Mouse (Mus musculus) embryonic facial prominence, embryonic 14.5 days (tissue): ENCODE data around the gene Satb1. TPM values are rescaled to one million over a fixed set of nuclear protein-coding genes. Genes with fewer than 3 reads are reported as not detected.

Experiments used
- ATAC-seq: fragments of 200-750 bp; cut with Nextera tagmentation; 2 replicates; pipeline ENCODE4 v1.8.0; 2017; ENCODE audit warnings: low read depth, moderate number of reproducible peaks, moderate TSS enrichment
- DNase-seq: peaks from one replicate; pipeline ENCODE4 v3.0.0-alpha.2; 2015; ENCODE audit warnings: low spot score
- H3K27ac ChIP-seq: fragments of 300-500 bp; sonication (generic); replicated peaks from 2 replicates; pipeline ENCODE4 v1.5.1; 2014; ENCODE audit warnings: low read depth, mild to moderate bottlenecking, low read length, moderate library complexity
- H3K27me3 ChIP-seq: fragments of 300-500 bp; sonication (generic); replicated peaks from 2 replicates; pipeline ENCODE4 v1.6.1; 2014; ENCODE audit warnings: low read length; ENCODE audit not compliant: control insufficient read depth, insufficient read depth
- H3K36me3 ChIP-seq: fragments of 300-500 bp; sonication (generic); 2 replicates; pipeline ENCODE4 v1.6.1; 2014; ENCODE audit warnings: low read length, mixed read lengths; ENCODE audit not compliant: control insufficient read depth, insufficient read depth
- H3K4me1 ChIP-seq: fragments of 300-500 bp; sonication (generic); 2 replicates; pipeline ENCODE4 v1.6.1; 2014; ENCODE audit warnings: antibody characterized with exemption, low read length; ENCODE audit not compliant: control insufficient read depth, insufficient read depth
- H3K4me2 ChIP-seq: fragments of 300-500 bp; sonication (generic); 2 replicates; pipeline ENCODE4 v1.6.1; 2014; ENCODE audit warnings: low read depth, mild to moderate bottlenecking, low read length, moderate library complexity, mixed read lengths
- H3K4me3 ChIP-seq: fragments of 300-500 bp; sonication (generic); 2 replicates; pipeline ENCODE4 v1.5.1; 2014; ENCODE audit warnings: low read depth, mild to moderate bottlenecking, low read length
- H3K9ac ChIP-seq: fragments of 300-500 bp; sonication (generic); 2 replicates; pipeline ENCODE4 v1.6.1; 2014; ENCODE audit warnings: low read depth, mild to moderate bottlenecking, low read length, moderate library complexity, mixed read lengths
- H3K9me3 ChIP-seq: fragments of 300-500 bp; sonication (generic); 2 replicates; pipeline ENCODE4 v1.6.1; 2016; ENCODE audit warnings: low read length; ENCODE audit not compliant: control insufficient read depth
- WGBS: fragments of 180-500 bp; shearing (Covaris S2); extraction: QIAGEN DNeasy Blood & Tissue Kit; methylation state at CpG from one replicate; pipeline ENCODE4 v1.1.7; 2014; 5-methylcytosine and 5-hydroxymethylcytosine counted together
- polyA plus RNA-seq: library from polyadenylated mRNA; unstranded; fragments of >200 nt; fragmentation: Nextera tagmentation; extraction: Ambion mirVana; gene quantifications from 2 replicates; pipeline ENCODE4 v1.2.1, GENCODE M21; 2014

Gene Satb1
- polyA plus RNA-seq, 1 experiment from 2014 or later, result 18.8 TPM

- H3K27ac ChIP-seq, result peak overlapping the region; percentile 79
- peak overlapping the region; percentile 85 for H3K9ac ChIP-seq
- no peak for DNase-seq
- WGBS, result under 1% methylated on average over 17 of the region's 48 CpGs
- ATAC-seq, result peak; percentile 20
- peak overlapping the region; percentile 84 for H3K4me3 ChIP-seq
- H3K36me3 ChIP-seq, result no peaks in the 10 kb centered on the region
- no peaks in the 10 kb centered on the region for H3K9me3 ChIP-seq
- H3K4me1 ChIP-seq, result peaks cover 4% of the 10 kb centered on the region
- peaks cover 6% of the 10 kb centered on the region for H3K27me3 ChIP-seq
- peak overlapping the region; percentile 86 for H3K4me2 ChIP-seq
These were observed 20.7 kb downstream of the Satb1 start for GRCm38 (mm10) chr17:51812261-51812941.

- Histone ChIP-seq H3K4me3 (peak overlapping the region; percentile 84), H3K9ac (peak overlapping the region; percentile 85), H3K27ac (peak overlapping the region; percentile 79; the same call in 1 of the 2 replicates), H3K4me2 (peak overlapping the region; percentile 86), H3K4me1 (peaks cover 4% of the 10 kb centered on the region), H3K27me3 (peaks cover 6% of the 10 kb centered on the region), H3K9me3 (no peaks in the 10 kb centered on the region), H3K36me3 (no peaks in the 10 kb centered on the region)
- ATAC-seq, result no peak
- no peak for DNase-seq
- WGBS, result under 1% methylated on average over 11 of the region's 11 CpGs
These were observed 21.2 kb downstream of the Satb1 start for GRCm38 (mm10) chr17:51811911-51812260.

GRCm38 (mm10) chr17:51811086-51811868 is 21.8 kb downstream of the Satb1 start:
- Histone ChIP-seq H3K27ac (no peak overlapping the region), H3K4me1 (peaks cover 4% of the 10 kb centered on the region), H3K4me3 (peak overlapping the region; percentile 84), H3K27me3 (peaks cover 6% of the 10 kb centered on the region), H3K9ac (peak overlapping the region; percentile 85; the same call in 1 of the 2 replicates), H3K36me3 (no peaks in the 10 kb centered on the region), H3K9me3 (no peaks in the 10 kb centered on the region), H3K4me2 (peak overlapping the region; percentile 86)
- no peak for ATAC-seq
- DNase-seq, result peak; percentile 65
- 6% methylated on average over 8 of the region's 8 CpGs for WGBS

- Histone ChIP-seq H3K4me1 (peaks cover 4% of the 10 kb centered on the region), H3K4me3 (no peak overlapping the region), H3K36me3 (peaks cover 7% of the 10 kb centered on the region; the same call in 1 of the 2 replicates), H3K9ac (no peak overlapping the region), H3K27ac (no peak overlapping the region), H3K9me3 (no peaks in the 10 kb centered on the region), H3K27me3 (no peaks in the 10 kb centered on the region), H3K4me2 (no peak overlapping the region)
- ATAC-seq (0 out of 2 replicates have a peak, but pooled peaks have one; percentile 3), DNase-seq (peak; percentile 28)
- 43% methylated on average over 5 of the region's 5 CpGs for WGBS
These were observed 25.7 kb downstream of the Satb1 start for GRCm38 (mm10) chr17:51807429-51807828.

- Histone ChIP-seq H3K4me2 (no peak overlapping the region), H3K27me3 (no peaks in the 10 kb centered on the region), H3K4me3 (no peak overlapping the region), H3K9me3 (no peaks in the 10 kb centered on the region), H3K36me3 (peaks cover 7% of the 10 kb centered on the region; the same call in 1 of the 2 replicates), H3K27ac (no peak overlapping the region), H3K4me1 (peaks cover 4% of the 10 kb centered on the region), H3K9ac (no peak overlapping the region)
- WGBS, result 69% methylated on average over 12 of the region's 12 CpGs
- peak; percentile 35 for DNase-seq
- ATAC-seq, result no peak; the same call in 1 of the 2 replicates
These were observed 26.7 kb downstream of the Satb1 start for GRCm38 (mm10) chr17:51806124-51806960.

GRCm38 (mm10) chr17:51800208-51800607 is 32.9 kb downstream of the Satb1 start:
- Histone ChIP-seq H3K9ac (no peak overlapping the region), H3K9me3 (no peaks in the 10 kb centered on the region), H3K36me3 (peaks cover 7% of the 10 kb centered on the region; the same call in 1 of the 2 replicates), H3K4me2 (no peak overlapping the region), H3K4me1 (no peaks in the 10 kb centered on the region), H3K27me3 (no peaks in the 10 kb centered on the region), H3K4me3 (no peak overlapping the region), H3K27ac (no peak overlapping the region)
- ATAC-seq (no peak), DNase-seq (no peak)
- 81% methylated on average over 6 of the region's 6 CpGs for WGBS

- H3K9ac ChIP-seq, result no peak overlapping the region
- no peaks in the 10 kb centered on the region for H3K9me3 ChIP-seq
- whole genome bisulfite sequencing, result 87% methylated on average over 5 of the region's 5 CpGs
- DNase-seq, result no peak
- no peaks in the 10 kb centered on the region for H3K27me3 ChIP-seq
- H3K36me3 ChIP-seq, result no peaks in the 10 kb centered on the region
- H3K4me1 ChIP-seq, result no peaks in the 10 kb centered on the region
- H3K4me2 ChIP-seq, result no peak overlapping the region
- H3K27ac ChIP-seq, result no peak overlapping the region
- ATAC-seq, result no peak
- no peak overlapping the region for H3K4me3 ChIP-seq
These were observed 36.6 kb downstream of the Satb1 start for GRCm38 (mm10) chr17:51796459-51796858.

- no peak for DNase-seq
- Histone ChIP-seq H3K9ac (no peak overlapping the region), H3K9me3 (no peaks in the 10 kb centered on the region), H3K4me2 (no peak overlapping the region), H3K4me3 (no peak overlapping the region), H3K27ac (no peak overlapping the region), H3K36me3 (no peaks in the 10 kb centered on the region), H3K27me3 (no peaks in the 10 kb centered on the region), H3K4me1 (peaks cover 9% of the 10 kb centered on the region; the same call in 1 of the 2 replicates)
- ATAC-seq, result no peak
- 62% methylated on average over 5 of the region's 5 CpGs for WGBS
These were observed 41.9 kb downstream of the Satb1 start for GRCm38 (mm10) chr17:51791226-51791625.
